Mouse (Mus musculus) kidney, embryonic 15.5 days (tissue): Measurements from ENCODE around the gene Gm15517. TPM values are rescaled to one million over a fixed set of nuclear protein-coding genes. Genes with fewer than 3 reads are reported as not detected.
A peak's percentile ranks its signal among the peaks of the same experiment; 100 is the strongest.
"Not testable (repeated sequence)": the region's sequence is repeated elsewhere in the genome, so short reads cannot be mapped to it uniquely, and the experiment has no call there.

ENCODE experiments used
- ATAC-seq: fragments of 200-750 bp; cut with Nextera tagmentation; replicated peaks from 2 replicates; pipeline ENCODE4 v1.8.0; 2017; ENCODE audit warnings: moderate TSS enrichment; ENCODE audit not compliant: low FRiP score
- H3K27ac ChIP-seq: fragments of 300-500 bp; sonication (generic); 2 replicates; pipeline ENCODE4 v1.5.1; 2015; ENCODE audit warnings: mild to moderate bottlenecking, inconsistent platforms
- H3K27me3 ChIP-seq: fragments of 300-500 bp; sonication (generic); 2 replicates; pipeline ENCODE4 v1.6.1; 2015; ENCODE audit warnings: inconsistent platforms
- H3K36me3 ChIP-seq: fragments of 300-500 bp; sonication (generic); 2 replicates; pipeline ENCODE4 v1.6.1; 2015; ENCODE audit warnings: inconsistent platforms
- H3K4me1 ChIP-seq: fragments of 300-500 bp; sonication (generic); 2 replicates; pipeline ENCODE4 v1.6.1; 2015; ENCODE audit warnings: inconsistent platforms
- H3K4me2 ChIP-seq: fragments of 300-500 bp; sonication (generic); 2 replicates; pipeline ENCODE4 v1.6.1; 2015; ENCODE audit warnings: moderate library complexity, mild to moderate bottlenecking, inconsistent platforms
- H3K4me3 ChIP-seq: fragments of 300-500 bp; sonication (generic); replicated peaks from 2 replicates; pipeline ENCODE4 v1.5.1; 2015; ENCODE audit warnings: mild to moderate bottlenecking, inconsistent platforms
- H3K9ac ChIP-seq: fragments of 300-500 bp; sonication (generic); 2 replicates; pipeline ENCODE4 v1.6.1; 2015; ENCODE audit warnings: mild to moderate bottlenecking, inconsistent platforms
- H3K9me3 ChIP-seq: fragments of 300-500 bp; sonication (generic); replicated peaks from 2 replicates; pipeline ENCODE4 v1.6.1; 2016; ENCODE audit warnings: inconsistent platforms
- WGBS: fragments of 180-500 bp; shearing (Covaris S2); methylation state at CpG from one replicate; pipeline ENCODE4 v1.1.7; 2015; ENCODE audit warnings: mixed read lengths; 5-methylcytosine and 5-hydroxymethylcytosine counted together
- polyA plus RNA-seq: library from polyadenylated mRNA; unstranded; fragments of >200 nt; fragmentation: Nextera tagmentation; extraction: Ambion mirVana; gene quantifications from 2 replicates; pipeline ENCODE4 v1.2.1, GENCODE M21; 2015

Gm15517 gene
- polyA plus RNA-seq: not detected in 2 replicates

DNA sequence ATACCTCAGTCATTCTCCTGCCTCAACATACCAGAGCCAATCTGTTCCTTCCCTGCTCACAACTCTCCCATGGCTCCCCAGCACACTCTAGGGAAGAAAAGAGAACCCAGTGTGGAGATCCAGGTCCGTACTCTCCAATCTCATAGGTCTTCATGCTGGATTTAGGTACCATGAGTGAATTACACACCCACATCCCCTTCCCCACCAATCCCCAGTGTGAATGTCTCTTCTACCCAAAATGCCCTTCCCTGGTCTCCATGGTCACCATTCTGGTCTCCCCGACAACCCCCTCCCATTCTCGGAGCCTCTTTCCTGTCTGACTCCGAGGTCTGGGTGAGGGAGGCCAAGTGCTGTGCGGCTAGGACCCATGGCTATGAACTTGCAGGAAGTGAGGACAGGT, at the start of gene Gm15517:
Gm15517 (plus strand) TSS at position 301 of the 400 bp plus-strand sequence.
- WGBS: 54% methylated on average over 5 of the region's 5 CpGs
- Histone ChIP-seq H3K9ac (no peak within 1 kb of the TSS), H3K4me3 (no peak within 1 kb of the TSS), H3K27ac (no peak within 1 kb of the TSS), H3K36me3 (no peaks in the 10 kb centered on the region), H3K4me2 (no peak within 1 kb of the TSS), H3K27me3 (peaks cover 24% of the 10 kb centered on the region), H3K9me3 (no peaks in the 10 kb centered on the region), H3K4me1 (peaks cover 6% of the 10 kb centered on the region)
- no peak for ATAC-seq

DNA sequence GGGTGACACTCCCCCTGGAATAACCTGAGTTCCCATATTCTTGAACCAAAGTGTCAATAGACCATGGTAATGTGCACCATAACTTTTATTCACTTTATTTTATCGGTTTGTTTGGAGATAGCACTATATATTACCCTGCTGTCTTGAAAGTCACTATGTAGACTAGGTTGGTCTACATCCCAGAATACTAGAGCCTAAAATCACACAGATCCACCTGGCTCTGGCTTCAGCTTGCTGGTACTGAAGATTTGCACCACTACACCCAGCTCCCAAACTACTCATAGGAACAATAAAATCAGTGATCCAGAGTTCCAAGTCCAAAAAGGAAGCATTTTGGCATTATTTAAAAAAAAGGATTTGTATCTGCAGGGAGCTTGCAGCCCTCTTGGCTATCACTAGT, 45.6 kb upstream of the Gm15517 start, which contains the start of gene Klk1b5:
Klk1b5 (plus strand) TSS at position 301 of the 400 bp plus-strand sequence.
- Histone ChIP-seq H3K4me3 (no peak within 1 kb of the TSS), H3K9me3 (no peaks in the 10 kb centered on the region), H3K27ac (no peak within 1 kb of the TSS), H3K4me1 (no peaks in the 10 kb centered on the region), H3K9ac (no peak within 1 kb of the TSS), H3K27me3 (no peaks in the 10 kb centered on the region), H3K36me3 (no peaks in the 10 kb centered on the region), H3K4me2 (no peak within 1 kb of the TSS)
- ATAC-seq: no peak
- WGBS: 85% methylated on average over 1 of the region's 1 CpGs

DNA sequence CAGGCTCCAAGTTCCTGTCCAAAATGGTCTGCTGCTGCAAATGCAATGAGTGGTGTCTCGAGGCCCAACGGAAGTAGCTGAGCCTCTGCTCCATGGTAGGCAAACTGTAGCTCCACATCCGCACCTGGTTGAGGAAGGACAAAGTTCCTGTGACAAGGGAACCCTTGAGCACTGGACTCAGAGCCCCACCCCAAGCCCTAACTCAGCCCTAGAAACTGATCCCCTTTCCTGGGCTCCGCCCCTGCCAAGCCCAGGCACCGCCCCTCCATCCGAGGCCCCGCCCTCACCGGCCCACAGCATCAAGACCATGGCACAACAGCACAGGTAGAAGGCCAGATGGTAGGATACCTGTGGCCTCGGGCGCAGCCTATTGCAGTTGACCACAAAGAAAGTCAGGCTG, 39.6 kb upstream of the Gm15517 start:
- not testable (repeated sequence) for H3K9me3 ChIP-seq, H3K4me2 ChIP-seq, H3K27me3 ChIP-seq, H3K36me3 ChIP-seq, H3K27ac ChIP-seq, H3K4me1 ChIP-seq, H3K4me3 ChIP-seq, H3K9ac ChIP-seq, ATAC-seq
- WGBS: 69% methylated on average over 9 of the region's 10 CpGs

DNA sequence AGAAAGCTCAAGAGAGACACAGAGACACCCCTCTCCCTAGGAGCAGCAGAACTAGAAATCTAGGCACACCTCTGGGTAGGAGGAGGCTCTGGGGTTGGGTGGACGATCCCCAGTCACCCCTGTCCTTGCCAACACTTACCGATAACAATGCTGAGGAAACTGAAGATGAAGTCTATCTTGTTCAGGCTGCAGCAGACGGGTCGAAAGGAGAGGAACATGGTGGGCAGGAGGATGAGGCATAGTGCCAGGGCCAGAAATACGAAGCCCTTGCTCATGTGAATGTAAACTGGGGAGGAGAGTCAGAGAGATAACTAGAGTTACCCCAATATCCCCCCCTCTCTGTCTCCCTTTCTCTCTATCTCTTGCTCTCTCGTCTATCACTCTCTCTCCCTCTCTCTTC, 38.9 kb upstream of the Gm15517 start:
- H3K27me3 ChIP-seq, H3K9ac ChIP-seq, H3K4me3 ChIP-seq, H3K27ac ChIP-seq, H3K36me3 ChIP-seq, H3K9me3 ChIP-seq, H3K4me1 ChIP-seq, H3K4me2 ChIP-seq, ATAC-seq: not testable (repeated sequence)
- WGBS: 77% methylated on average over 6 of the region's 6 CpGs

DNA sequence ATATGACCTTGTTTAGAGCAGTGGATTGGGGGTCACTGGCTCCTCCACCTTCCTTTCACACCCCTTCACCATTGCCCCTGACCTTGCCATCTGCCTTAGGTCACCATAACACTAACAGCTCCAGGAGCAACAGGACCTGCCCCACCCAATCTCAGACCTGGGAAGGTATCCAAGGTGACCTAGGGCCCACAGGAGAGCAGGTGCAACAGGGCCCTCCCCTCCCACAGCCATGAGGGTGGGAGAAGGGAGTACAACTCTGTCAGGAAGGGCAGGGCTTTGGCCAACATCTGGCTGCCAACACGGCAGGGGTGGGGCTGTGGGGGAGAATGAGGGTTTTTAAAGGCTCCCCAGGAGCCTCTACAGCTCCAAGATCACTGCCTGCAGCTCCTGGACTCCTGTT, 36.2 kb upstream of the Gm15517 start, which contains the start of gene Klk1:
Klk1 (plus strand) TSS at position 285 of the 400 bp plus-strand sequence.
- H3K4me3 ChIP-seq: no peak within 1 kb of the TSS
- 29% methylated on average over 1 of the region's 1 CpGs for WGBS

DNA sequence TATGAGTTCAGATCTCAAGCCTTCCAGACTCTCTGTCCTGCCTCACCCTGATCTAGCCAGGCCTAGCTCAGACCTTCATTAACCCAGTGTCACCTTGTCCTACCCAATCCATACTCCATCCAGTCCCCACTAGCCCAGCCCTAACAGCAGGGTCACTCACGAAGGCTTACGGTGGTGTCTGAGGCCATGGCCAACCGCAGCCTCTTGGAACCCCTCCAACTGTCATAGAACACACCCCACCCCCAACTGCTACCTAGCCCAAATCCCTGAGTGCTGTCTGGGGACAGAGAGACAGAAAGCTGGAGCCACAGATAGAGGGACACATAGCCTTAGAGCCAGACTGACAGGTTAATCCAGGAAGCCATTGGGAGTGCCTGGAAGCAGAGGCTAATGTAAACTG, 25.3 kb upstream of the Gm15517 start, which contains the start of gene Gm36864:
Gm36864 (plus strand) TSS at position 269 of the 400 bp plus-strand sequence.
- no peaks in the 10 kb centered on the region for H3K36me3 ChIP-seq
- no peaks in the 10 kb centered on the region for H3K4me1 ChIP-seq
- 73% methylated on average over 3 of the region's 3 CpGs for WGBS
- no peak within 1 kb of the TSS for H3K4me2 ChIP-seq
- H3K9me3 ChIP-seq: no peaks in the 10 kb centered on the region
- no peak within 1 kb of the TSS for H3K27ac ChIP-seq
- H3K9ac ChIP-seq: no peak within 1 kb of the TSS
- H3K4me3 ChIP-seq: no peak within 1 kb of the TSS
- no peaks in the 10 kb centered on the region for H3K27me3 ChIP-seq
- no peak for ATAC-seq

More for the DNA sequence above, 36.2 kb upstream of the Gm15517 start, which contains the start of gene Klk1:
- no peak for ATAC-seq
- Histone ChIP-seq H3K9ac (no peak within 1 kb of the TSS), H3K27me3 (no peaks in the 10 kb centered on the region), H3K9me3 (no peaks in the 10 kb centered on the region), H3K27ac (no peak within 1 kb of the TSS), H3K4me2 (no peak within 1 kb of the TSS), H3K4me1 (no peaks in the 10 kb centered on the region), H3K36me3 (no peaks in the 10 kb centered on the region)

DNA sequence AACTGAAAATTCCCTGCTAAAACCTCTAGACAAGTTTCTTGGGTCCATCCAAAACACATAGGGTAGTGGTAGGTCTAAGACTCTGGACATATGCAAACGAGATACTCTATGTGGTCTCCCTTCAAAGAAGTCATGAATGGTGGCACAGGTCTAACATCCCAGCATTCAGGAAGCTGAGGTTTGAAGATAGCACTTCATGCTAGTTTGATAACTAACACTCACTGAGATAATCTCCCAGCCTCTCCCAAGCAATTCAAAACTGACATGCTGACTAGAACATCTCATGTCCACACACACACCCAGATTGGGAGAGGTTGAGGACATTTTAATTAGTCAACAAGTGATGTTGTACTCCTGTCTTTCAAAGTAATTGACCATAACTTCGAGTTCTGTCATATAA, 21.3 kb upstream of the Gm15517 start:
- H3K9me3 ChIP-seq: no peaks in the 10 kb centered on the region
- no peak for ATAC-seq
- H3K36me3 ChIP-seq: no peaks in the 10 kb centered on the region
- WGBS: 59% methylated on average over 2 of the region's 2 CpGs
- H3K4me1 ChIP-seq: no peaks in the 10 kb centered on the region
- no peak overlapping the region for H3K4me2 ChIP-seq
- H3K27me3 ChIP-seq: no peaks in the 10 kb centered on the region
- no peak overlapping the region for H3K4me3 ChIP-seq
- H3K27ac ChIP-seq: no peak overlapping the region
- H3K9ac ChIP-seq: no peak overlapping the region

DNA sequence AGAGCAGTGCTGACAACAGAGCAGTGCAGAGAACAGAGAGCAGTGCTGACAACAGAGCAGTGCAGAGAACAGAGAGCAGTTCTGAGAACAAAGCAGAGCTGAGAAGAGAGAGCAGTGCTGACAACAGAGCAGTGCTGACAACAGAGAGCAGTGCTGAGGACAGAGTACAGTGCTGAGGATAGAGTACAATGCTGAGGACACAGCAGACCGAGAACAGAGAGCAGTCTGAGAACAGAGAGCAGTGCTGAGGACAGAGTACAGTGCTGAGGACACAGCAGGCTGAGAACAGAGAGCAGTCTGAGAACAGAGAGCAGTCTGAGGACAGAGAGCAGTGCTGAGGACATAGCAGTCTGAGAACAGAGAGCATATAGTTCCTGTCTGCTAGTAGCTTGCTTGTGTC, 20.5 kb upstream of the Gm15517 start:
- Histone ChIP-seq H3K9me3 (no peaks in the 10 kb centered on the region), H3K4me1 (peaks cover 6% of the 10 kb centered on the region), H3K27ac (no peak overlapping the region), H3K27me3 (no peaks in the 10 kb centered on the region), H3K36me3 (no peaks in the 10 kb centered on the region), H3K4me2 (no peak overlapping the region), H3K4me3 (no peak overlapping the region), H3K9ac (no peak overlapping the region)
- 48% methylated on average over 1 of the region's 1 CpGs for WGBS
- ATAC-seq: no peak

DNA sequence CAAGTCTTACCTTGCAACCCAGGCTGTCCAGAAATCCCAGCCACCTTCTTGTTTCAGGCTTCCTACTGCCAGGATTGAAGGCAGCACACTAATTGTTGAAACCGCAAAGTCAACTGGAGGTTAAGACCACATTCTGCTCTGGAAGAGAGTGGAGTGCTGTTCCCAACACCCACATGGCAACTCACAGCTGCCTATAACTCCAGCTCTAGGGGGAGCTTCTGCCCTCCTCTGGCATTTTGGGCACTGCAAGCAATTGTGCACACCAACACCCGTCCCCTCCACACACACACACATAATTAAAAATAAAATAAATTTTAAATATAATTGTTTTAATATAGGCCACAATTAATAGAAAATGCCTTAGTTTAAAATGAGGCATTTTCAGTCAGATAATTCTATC, 20.1 kb upstream of the Gm15517 start:
- Histone ChIP-seq H3K27ac (no peak overlapping the region), H3K4me3 (no peak overlapping the region), H3K4me2 (no peak overlapping the region), H3K36me3 (no peaks in the 10 kb centered on the region), H3K9me3 (no peaks in the 10 kb centered on the region), H3K9ac (no peak overlapping the region), H3K4me1 (peaks cover 6% of the 10 kb centered on the region), H3K27me3 (no peaks in the 10 kb centered on the region)
- 70% methylated on average over 2 of the region's 2 CpGs for whole genome bisulfite sequencing
- no peak for ATAC-seq

DNA sequence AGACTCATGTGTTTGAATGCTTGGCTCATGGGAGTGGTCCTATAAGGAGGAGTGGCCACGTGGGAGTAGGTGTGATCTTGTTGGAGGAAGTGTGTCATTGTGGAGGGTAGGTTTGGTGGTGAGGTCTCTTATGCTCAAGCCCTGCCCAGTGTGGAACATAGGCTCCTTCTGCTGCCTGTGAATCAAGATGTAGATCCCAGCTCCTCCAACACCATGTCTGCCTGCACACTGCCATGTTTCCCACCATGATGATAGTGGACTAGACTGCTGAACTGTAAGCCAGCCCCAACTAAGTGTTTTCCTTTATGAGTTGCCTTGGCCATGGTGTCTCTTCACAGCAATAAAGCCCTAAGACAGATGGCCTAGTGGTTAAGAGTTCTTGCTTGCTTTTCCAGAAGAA, 17.2 kb upstream of the Gm15517 start:
- no peak overlapping the region for H3K4me2 ChIP-seq
- no peak overlapping the region for H3K27ac ChIP-seq
- ATAC-seq: no peak
- H3K9ac ChIP-seq: no peak overlapping the region
- peaks cover 22% of the 10 kb centered on the region for H3K4me1 ChIP-seq
- H3K4me3 ChIP-seq: no peak overlapping the region
- no peaks in the 10 kb centered on the region for H3K9me3 ChIP-seq
- H3K27me3 ChIP-seq: no peaks in the 10 kb centered on the region
- 66% methylated on average over 1 of the region's 1 CpGs for WGBS
- peaks cover 13% of the 10 kb centered on the region for H3K36me3 ChIP-seq

DNA sequence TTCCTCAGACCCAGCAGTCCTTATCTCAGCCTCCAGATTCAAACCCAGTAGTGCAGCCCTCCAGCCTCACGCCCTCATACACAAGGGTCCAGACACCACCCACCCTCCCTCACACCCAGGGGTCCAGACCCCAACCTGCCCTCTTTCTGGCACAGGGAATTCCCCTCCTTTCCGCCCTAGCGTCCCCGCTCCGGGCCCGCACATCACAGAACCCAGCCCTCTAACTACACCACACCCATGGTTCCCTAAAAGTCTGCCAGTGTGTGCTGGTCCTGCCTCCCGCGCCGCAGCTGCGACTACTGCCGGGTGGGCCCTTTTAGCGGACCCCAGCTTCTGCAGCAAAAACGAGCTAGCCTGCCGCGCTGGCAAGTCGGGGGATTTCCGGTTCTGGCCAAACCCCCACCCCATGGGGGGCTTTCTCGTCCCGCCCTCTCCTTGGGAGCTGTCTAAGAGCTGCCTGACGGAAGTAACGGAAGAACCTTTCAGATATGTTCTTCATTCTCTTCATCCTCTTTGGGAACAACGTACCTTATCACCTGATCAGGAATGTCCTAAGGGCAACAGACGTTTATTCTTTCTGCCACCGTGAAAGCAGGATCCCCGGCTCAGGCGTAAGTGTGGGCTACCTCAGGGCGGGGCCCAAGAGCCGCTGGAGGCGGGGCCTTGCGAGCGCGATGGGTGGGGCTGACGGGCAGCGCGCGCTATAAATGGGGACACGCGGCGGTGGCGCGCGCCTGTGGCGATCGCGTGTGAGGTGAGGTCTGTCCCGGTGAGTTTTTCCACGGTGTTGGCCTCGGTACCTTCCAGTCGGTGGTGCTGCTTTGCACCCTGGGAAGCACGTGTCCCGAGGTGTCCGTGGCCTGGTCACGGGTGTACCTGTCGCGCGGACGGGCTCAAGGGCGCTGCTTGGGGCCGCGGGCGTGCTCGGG, 14.9 kb upstream of the Gm15517 start, which contains the start of the genes 1700028J19Rik and 2410002F23Rik:
1700028J19Rik (minus strand) TSS at position 641 of the 929 bp plus-strand sequence.
2410002F23Rik (plus strand) TSS at position 668 of the 929 bp plus-strand sequence.
- H3K9me3 ChIP-seq: no peaks in the 10 kb centered on the region
- peak; percentile 86 for ATAC-seq
- H3K9ac ChIP-seq: peak within 1 kb of the TSS; percentile 87
- peak within 1 kb of the TSS; percentile 95 for H3K27ac ChIP-seq
- H3K4me1 ChIP-seq: peaks cover 38% of the 10 kb centered on the region
- H3K4me3 ChIP-seq: peak within 1 kb of the TSS; percentile 77
- H3K4me2 ChIP-seq: peak within 1 kb of the TSS; percentile 63
- under 1% methylated on average over 62 of the region's 62 CpGs for WGBS
- no peaks in the 10 kb centered on the region for H3K27me3 ChIP-seq
- H3K36me3 ChIP-seq: peaks cover 35% of the 10 kb centered on the region

DNA sequence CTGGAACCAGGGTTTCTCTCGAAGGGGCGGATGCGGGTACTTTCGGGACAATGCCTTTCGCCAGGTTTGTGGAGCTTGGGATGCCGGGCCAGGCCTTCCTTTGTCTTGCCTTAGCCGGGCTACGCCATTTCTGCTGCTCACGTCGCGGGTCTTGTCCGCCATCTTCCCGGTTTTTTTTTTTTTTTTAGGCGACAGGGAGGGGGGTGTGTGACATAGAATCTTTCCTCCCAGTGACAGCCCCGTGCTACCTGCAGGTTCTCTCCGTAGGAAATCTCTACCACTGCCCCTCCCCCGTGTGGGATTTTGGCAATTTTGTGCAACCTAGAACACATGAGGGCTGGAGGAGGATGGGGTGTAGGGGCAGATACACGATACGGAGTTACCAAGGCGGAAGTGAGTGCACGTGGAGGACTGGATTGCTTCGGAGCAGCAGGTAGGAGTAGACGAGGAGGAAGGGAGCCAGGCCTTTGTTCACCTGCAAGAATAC, 14.2 kb upstream of the Gm15517 start:
- no peaks in the 10 kb centered on the region for H3K9me3 ChIP-seq
- 0% methylated on average over 23 of the region's 23 CpGs for WGBS
- H3K27ac ChIP-seq: peak overlapping the region; percentile 95
- peaks cover 38% of the 10 kb centered on the region for H3K4me1 ChIP-seq
- peak; percentile 7; the same call in 1 of the 2 replicates for ATAC-seq
- no peaks in the 10 kb centered on the region for H3K27me3 ChIP-seq
- H3K9ac ChIP-seq: peak overlapping the region; percentile 87
- peaks cover 40% of the 10 kb centered on the region for H3K36me3 ChIP-seq
- H3K4me2 ChIP-seq: peak overlapping the region; percentile 63
- H3K4me3 ChIP-seq: peak overlapping the region; percentile 77
